Mouse (Mus musculus) kidney, postnatal 14 days (tissue): ENCODE results near the gene Gm11492.

Experiments used
- DNase-seq: peaks from one replicate; pipeline ENCODE4 v3.0.0; 2022; ENCODE audit warnings: mixed read lengths

Gene Gm11492

DNA sequence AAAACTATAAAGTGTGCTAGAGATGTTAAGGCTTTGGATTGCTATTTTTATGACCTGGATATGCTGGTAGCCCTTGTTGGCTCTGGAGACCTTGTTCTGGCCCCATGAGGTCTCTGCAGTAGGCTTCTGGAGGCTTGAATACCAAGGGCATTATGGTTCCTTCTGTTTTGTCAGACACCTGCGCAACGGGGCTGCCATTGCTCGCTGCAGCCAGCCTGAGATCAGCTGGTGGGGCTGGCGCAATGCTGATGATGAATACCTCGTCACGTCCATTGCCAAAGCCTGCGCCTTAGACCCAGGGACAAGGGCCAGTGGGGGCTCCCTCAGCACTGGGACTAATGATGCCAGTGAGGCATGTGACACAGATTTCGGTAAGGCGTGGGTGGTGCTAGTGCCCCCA is 35.8 kb downstream of the Gm11492 start:
- no peak for DNase-seq

GRCm38 (mm10) chr11:87603571-87603970 is 37.1 kb downstream of the Gm11492 start:
- DNase-seq: no peak

DNA sequence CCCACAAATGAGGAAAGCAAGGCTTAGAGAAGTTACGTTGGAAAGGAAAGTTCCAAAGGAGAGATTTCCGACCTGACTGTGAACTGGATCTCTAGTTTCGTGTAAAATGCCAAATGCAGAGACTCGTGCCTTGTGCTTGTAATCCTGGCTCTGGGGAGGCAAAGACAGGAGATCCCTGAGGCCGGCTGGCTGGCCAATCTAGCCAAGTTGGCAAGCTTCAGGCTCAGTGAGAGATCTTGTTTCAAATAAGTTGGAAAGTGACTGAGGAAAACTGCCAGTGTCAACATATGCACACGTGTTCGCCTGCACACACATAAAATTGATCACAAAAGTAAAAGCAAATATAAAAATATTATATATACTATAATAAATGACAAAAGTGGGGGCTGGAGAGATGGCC is 42.8 kb downstream of the Gm11492 start:
- DNase-seq: no peak

GRCm38 (mm10) chr11:87611547-87611946 is 45.1 kb downstream of the Gm11492 start:
- DNase-seq: no peak

DNA sequence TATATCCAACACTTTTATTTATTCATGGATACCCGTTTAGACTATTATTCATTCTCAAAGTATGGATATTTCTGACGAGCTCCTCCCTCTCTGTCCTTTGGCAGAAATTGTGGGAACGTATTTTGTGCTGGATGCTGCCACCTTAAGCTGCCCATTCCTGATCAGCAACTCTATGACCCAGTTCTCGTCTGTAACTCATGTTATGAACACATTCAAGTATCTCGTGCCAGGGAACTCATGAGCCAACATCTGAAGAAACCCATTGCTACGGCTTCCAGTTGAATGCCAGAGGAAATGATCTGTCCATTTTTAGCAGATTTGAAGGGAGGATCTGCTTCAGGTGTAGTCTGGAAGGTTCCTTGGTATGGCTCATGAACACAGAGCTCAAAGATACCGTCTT is 47.5 kb downstream of the Gm11492 start:
- no peak for DNase-seq

DNA sequence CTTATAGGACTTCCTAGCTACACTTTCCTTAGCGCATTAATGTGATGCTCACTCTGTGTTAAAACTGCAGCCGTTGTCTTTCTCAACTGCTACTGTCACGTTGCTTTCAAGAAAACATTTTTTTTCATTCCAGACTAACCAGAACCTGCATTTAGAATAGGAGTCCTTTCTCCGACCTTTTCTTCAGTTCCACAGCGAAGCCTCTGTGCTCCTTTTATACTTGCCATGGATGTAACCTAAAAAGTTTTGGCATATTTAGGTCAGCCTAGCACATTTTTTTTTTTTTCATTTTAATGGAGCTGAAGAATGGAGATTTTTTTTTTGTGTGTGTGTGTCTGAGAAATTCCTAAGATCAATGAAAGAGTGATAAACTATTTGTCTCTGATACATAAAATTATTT is 49.1 kb downstream of the Gm11492 start:
- DNase-seq: no peak

DNA sequence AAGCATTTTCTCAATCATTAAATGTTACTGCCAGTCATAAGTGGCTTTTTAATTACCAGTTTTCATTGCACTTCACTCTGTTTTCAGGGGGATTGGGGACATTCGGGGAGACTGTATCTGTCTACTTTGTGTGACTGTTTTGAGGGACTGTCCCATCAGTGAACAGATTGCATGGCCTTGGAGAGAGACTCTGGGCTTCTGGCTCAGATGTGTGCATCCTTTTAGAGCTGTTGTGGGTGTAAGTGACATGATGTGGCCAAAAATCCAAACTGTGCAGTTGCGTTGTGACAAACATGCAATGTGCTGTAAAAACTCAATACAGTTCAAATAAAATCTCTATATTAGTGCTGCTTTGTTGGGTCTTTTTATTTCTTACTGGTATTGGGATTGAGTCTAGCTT is 49.5 kb downstream of the Gm11492 start:
- DNase-seq: no peak

DNA sequence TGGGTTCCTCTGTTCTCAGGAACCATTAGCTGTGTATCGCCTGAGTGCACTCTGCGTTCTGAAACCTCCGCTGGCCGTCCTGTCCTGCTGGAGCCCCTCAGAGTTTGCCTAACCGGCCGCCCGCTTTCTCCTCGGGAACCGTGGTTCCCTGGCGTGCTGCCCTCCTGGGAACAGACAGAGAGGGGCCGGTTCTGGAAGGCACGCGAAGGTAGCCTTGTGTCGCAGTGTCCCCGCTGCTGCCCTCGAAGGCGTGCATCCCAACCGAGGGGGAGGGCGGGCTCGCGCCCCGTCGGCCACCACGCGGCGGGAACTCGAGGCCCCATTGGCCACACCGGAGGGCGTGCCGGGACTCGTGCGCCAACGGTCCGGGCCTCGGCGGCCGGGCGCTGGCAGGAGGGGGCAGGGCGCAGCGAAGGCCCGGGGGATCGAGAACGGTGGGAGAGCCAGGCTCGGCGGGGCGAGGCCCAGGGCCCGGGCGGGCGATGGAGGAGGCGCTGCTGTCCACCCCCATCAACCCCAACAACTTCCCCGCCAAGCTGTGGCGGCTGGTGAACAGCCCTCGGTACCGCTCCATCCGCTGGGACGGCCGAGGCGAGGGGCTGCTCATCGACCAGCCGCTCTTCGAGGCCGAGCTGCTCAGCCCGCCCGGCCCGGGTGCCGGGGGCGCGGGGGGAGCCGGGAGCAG is 50.5 kb downstream of the Gm11492 start, which contains the start of gene Hsf5:
Gene Hsf5, plus strand, starts transcription at position 375 of the 685 bp plus-strand sequence.
- DNase-seq: no peak

DNA sequence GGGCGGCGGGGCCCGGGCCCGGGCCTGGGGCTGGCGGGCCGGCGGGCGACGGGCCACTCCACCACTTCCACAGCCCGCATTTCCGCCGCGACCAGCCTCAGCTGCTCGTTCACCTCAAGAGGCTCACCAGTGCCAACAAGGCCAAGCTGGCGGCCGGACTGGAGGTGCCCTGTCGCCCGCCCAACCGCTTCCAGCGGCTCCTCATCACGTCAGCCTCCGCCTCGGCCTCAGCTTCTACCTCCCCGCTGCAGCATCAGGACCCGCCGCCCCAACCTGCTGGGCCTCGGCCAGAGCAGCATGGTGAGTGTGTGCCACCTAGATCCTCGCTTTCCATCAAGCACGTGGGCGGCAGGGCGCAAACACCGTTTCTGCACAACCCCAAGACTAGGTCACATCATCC is 51.2 kb downstream of the Gm11492 start:
- DNase-seq: no peak
